Mouse (Mus musculus): Measurements from ENCODE around the gene Klc1. TPM values are rescaled to one million over a fixed set of nuclear protein-coding genes. Genes with fewer than 3 reads are reported as not detected.

The Klc1 gene
- polyA plus RNA-seq, 1 experiment: 599 TPM

DNA sequence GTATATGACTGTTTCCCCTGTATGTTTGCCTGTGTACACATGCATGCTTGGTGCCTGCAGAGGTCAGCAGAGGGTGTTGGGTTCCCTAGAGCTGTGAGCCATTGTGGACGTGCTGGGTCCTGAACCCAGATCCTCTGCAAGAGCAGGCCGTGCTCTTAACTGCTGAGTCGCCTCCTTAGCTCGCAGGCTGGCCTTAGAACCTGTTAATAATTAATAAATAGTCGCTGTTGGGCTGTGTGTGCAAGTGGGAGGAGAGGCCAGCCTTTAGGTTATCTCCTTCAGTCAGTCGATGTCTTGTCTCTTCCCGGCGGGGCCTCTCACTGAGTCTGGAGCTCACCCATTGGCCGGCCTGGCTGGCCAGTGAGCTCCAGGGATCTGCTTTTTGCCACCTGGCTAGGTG lies 58.3 kb downstream of the Klc1 start:
- TF ChIP-seq CTCF (IDR thresholded peaks at IDR 0.05; ENCODE audit: borderline replicate concordance, extremely low read depth, insufficient read depth, insufficient read length) (no peak), POLR2A (IDR thresholded peaks at IDR 0.05; ENCODE audit: borderline replicate concordance, extremely low read depth, insufficient read depth, insufficient read length, poor library complexity, severe bottlenecking) (no peak)
- no peak for DNase-seq (ENCODE audit: low read depth)

DNA sequence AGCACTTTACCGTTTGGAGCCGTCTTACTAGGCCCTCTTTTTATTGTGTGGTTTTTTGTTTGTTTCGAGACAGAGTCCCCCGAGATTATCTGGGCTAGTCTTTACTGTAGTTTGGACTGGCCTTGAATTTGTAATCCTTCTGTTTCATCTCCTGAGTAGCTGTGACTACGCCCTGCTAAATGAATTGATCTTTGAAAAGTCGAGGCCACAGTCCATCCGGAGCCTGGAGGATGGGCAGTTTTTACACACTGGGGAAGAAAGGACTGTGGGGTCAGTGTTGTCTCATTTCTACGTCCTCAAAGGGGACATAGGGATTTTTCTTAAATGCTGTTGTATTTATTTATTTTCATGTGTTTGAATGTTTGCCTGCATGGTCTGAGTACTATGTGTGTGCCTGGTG lies 59.3 kb downstream of the Klc1 start:
- no peak for DNase-seq (ENCODE audit: low read depth)
- TF ChIP-seq POLR2A (IDR thresholded peaks at IDR 0.05; ENCODE audit: borderline replicate concordance, extremely low read depth, insufficient read depth, insufficient read length, poor library complexity, severe bottlenecking) (no peak), CTCF (IDR thresholded peaks at IDR 0.05; ENCODE audit: borderline replicate concordance, extremely low read depth, insufficient read depth, insufficient read length) (no peak)

DNA sequence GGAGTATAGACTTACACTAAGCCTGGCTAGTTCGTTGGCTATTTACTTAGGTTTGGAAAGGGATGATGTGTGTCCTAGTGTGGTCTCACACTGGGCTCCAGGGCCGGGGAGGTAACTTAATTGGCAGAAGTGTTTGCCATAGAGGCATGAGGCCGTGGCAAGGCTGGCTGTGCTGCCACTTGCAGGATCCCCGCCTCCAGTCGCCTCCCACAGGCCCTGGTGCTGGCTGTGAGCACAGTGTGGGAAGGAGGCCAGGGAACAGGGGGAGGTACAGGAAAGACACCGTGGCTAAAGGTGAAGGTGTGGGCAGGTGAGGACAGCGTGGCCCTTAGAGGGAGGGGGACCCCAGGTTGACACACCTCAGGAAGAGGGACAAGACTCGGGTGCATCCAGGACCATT lies 61.3 kb downstream of the Klc1 start:
- DNase-seq (ENCODE audit: low read depth): no peak
- TF ChIP-seq POLR2A (IDR thresholded peaks at IDR 0.05; ENCODE audit: borderline replicate concordance, extremely low read depth, insufficient read depth, insufficient read length, poor library complexity, severe bottlenecking) (no peak), CTCF (IDR thresholded peaks at IDR 0.05; ENCODE audit: borderline replicate concordance, extremely low read depth, insufficient read depth, insufficient read length) (no peak)

DNA sequence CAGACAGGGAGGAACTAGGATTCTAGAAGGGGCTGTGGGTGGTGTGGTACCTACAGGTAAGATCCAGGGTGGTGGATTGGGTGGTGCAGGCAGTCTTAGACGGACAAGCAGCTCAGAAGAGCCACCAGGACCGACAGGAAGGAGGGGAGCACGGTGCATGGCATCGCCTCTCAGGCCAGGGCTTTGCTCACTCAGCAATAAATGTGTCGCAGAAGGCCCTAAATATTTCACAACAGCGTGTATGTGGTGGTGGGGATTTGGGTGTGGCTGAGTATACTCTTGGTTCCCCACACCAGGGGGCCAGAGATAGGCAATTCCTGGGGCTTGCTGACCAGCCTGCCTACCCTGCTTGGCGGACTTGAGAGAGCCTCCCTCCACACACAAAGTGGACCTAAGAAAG lies 62.1 kb downstream of the Klc1 start:
- TF ChIP-seq POLR2A (IDR thresholded peaks at IDR 0.05; ENCODE audit: borderline replicate concordance, extremely low read depth, insufficient read depth, insufficient read length, poor library complexity, severe bottlenecking) (no peak), CTCF (IDR thresholded peaks at IDR 0.05; ENCODE audit: borderline replicate concordance, extremely low read depth, insufficient read depth, insufficient read length) (no peak)
- DNase-seq (ENCODE audit: low read depth): no peak

DNA sequence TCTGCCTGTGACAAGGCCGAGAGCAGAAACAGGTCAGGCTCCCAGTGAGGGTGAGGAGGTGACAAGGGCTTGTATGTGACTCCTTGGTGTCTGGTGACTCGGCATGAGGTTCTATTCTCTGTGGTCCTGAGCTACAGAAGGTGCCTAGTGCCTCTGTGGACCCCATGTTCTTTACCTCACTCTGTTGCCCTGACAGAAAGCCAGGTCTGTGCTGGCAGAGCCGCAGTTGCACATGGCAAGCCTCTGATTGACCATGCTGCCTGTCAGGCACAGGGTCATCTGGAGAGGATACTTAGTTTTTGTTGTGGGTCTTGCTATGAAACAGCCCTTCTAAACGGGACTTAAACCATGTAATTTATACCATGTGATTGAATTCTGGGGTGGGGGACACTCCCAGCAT lies 63.3 kb downstream of the Klc1 start:
- DNase-seq (ENCODE audit: low read depth): no peak

DNA sequence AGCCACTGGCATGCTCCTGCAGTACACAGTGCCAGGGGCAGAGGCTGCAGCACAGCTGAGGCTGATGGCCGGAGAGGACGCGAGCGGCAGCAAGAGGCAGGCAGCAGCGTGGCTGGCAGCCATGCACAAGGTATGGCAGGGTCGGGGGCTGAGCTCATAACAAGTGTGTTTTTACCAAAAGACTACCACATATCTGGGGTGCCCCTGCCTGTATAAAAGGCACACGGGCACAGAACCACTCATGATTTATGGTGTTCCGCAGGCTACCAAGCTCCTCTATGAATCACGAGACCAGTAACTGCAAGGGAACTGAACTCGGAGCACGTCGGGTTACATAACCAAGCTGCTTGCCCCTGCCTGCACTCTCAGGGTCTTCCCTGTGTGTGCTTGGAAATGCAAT lies 68.9 kb downstream of the Klc1 start:
- DNase-seq (ENCODE audit: low read depth): no peak

More for the DNA sequence above, 63.3 kb downstream of the Klc1 start:
- TF ChIP-seq POLR2A (IDR thresholded peaks at IDR 0.05; ENCODE audit: borderline replicate concordance, extremely low read depth, insufficient read depth, insufficient read length, poor library complexity, severe bottlenecking) (no peak), CTCF (IDR thresholded peaks at IDR 0.05; ENCODE audit: borderline replicate concordance, extremely low read depth, insufficient read depth, insufficient read length) (no peak)

DNA sequence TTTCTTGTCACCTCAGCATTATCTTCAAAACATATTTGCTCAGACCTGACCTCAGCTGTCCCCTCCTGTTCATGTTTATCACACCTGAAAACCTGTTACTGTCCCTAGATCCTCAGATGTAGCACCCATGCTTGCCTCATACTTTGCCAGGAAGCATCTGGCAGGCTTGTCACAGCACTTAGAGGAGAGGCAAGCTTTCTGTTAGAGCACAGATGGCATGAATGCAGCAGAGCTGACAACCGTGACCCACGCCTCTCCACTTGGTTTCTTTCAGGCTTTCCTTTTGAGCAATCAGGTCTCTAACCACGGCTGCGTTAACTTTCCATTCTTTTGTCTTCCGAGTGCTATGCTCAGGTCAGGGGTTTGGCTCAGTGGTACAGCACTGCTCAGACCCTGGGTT lies 70.8 kb downstream of the Klc1 start:
- TF ChIP-seq POLR2A (IDR thresholded peaks at IDR 0.05; ENCODE audit: borderline replicate concordance, extremely low read depth, insufficient read depth, insufficient read length, poor library complexity, severe bottlenecking) (no peak), CTCF (IDR thresholded peaks at IDR 0.05; ENCODE audit: borderline replicate concordance, extremely low read depth, insufficient read depth, insufficient read length) (no peak)
- DNase-seq (ENCODE audit: low read depth): peak; percentile 77

More for the DNA sequence above, 68.9 kb downstream of the Klc1 start:
- TF ChIP-seq POLR2A (IDR thresholded peaks at IDR 0.05; ENCODE audit: borderline replicate concordance, extremely low read depth, insufficient read depth, insufficient read length, poor library complexity, severe bottlenecking) (no peak), CTCF (IDR thresholded peaks at IDR 0.05; ENCODE audit: borderline replicate concordance, extremely low read depth, insufficient read depth, insufficient read length) (no peak)

DNA sequence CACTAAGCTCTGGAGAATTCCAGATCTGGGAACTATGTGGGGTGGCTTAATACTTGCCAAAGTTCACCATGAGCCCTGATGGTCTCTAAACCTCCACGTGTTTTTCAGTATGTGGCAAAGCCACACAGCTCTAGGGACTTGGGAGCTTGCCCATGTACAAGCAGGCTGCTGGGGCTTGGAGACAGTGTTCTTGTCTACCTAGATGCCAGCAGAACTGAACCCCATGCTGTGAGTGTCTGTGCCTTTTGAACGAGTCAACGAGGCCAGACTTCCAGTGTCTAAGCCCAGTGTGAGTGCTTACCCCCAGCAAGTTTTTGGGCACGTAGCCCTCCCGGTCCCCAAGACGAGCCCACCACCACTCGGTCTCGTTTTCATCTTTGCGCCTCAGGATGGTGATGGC lies 71.3 kb downstream of the Klc1 start:
- peak; percentile 35 for DNase-seq (ENCODE audit: low read depth)
- no peak for TF ChIP-seq POLR2A (IDR thresholded peaks at IDR 0.05; ENCODE audit: borderline replicate concordance, extremely low read depth, insufficient read depth, insufficient read length, poor library complexity, severe bottlenecking)

DNA sequence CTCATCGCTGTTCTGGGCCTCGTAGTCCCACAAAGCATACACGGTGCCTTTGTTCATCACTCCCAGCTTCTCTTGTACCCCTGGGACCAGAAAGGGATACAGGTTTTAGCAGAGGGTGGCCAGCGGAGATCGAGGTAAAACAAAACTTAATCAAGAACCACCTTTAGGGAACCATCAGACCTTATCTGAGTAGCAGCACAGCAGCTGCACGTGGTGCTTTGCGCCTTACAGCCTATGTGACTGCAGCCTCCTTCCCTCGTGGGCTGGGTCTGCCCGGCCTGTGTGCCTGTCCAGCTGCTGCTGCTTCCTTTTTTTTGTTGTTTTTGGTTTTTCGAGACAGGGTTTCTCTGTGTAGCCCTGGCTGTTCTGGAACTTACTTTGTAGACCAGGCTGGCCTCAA lies 71.7 kb downstream of the Klc1 start:
- DNase-seq (ENCODE audit: low read depth): no peak
- TF ChIP-seq POLR2A (IDR thresholded peaks at IDR 0.05; ENCODE audit: borderline replicate concordance, extremely low read depth, insufficient read depth, insufficient read length, poor library complexity, severe bottlenecking): no peak
- TF ChIP-seq CTCF (IDR thresholded peaks at IDR 0.05; ENCODE audit: borderline replicate concordance, extremely low read depth, insufficient read depth, insufficient read length): no peak

DNA sequence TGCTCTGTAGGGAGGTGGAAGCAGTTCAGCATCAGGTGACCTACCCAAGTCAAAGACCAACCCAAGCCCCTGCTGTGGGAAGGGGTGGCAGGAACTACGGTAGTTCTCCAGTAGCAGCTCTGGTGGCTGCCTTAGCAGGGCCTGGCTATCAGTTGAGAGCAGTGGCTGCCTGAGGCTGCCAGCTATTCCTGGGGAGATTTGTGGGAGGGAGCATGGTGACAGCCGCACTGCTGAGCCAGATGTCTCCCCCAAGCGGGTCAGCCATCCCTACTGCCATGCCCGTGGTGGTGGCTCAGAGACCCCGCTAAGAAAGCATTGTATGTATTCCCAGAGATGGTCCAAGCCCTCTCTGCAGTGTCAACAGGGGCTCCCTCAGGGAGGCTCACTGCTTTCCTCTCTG lies 74.0 kb downstream of the Klc1 start:
- no peak for TF ChIP-seq POLR2A (IDR thresholded peaks at IDR 0.05; ENCODE audit: borderline replicate concordance, extremely low read depth, insufficient read depth, insufficient read length, poor library complexity, severe bottlenecking)
- no peak for TF ChIP-seq CTCF (IDR thresholded peaks at IDR 0.05; ENCODE audit: borderline replicate concordance, extremely low read depth, insufficient read depth, insufficient read length)
- DNase-seq (ENCODE audit: low read depth): no peak

DNA sequence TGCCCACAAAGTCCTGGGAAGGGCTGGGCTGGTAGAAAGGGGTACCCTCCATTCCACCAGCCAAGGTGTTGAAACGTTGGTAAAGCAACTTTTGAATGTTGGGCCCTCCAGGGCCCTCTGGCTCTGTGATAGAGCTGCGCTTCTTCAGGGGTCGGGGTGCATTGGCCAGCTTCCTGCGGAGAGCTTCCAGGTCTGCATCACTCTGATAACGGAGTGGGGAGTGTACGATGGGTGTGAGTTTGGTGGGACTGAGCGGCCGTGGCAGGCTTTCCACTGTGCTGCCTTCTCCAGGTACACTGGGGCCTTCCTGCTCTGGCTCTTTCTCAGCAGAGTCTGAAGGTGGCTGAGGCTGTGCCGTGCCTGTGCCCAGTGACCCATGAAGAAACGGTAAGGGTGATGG lies 74.8 kb downstream of the Klc1 start:
- no peak for TF ChIP-seq CTCF (IDR thresholded peaks at IDR 0.05; ENCODE audit: borderline replicate concordance, extremely low read depth, insufficient read depth, insufficient read length)
- TF ChIP-seq POLR2A (IDR thresholded peaks at IDR 0.05; ENCODE audit: borderline replicate concordance, extremely low read depth, insufficient read depth, insufficient read length, poor library complexity, severe bottlenecking): no peak
- no peak for DNase-seq (ENCODE audit: low read depth)

DNA sequence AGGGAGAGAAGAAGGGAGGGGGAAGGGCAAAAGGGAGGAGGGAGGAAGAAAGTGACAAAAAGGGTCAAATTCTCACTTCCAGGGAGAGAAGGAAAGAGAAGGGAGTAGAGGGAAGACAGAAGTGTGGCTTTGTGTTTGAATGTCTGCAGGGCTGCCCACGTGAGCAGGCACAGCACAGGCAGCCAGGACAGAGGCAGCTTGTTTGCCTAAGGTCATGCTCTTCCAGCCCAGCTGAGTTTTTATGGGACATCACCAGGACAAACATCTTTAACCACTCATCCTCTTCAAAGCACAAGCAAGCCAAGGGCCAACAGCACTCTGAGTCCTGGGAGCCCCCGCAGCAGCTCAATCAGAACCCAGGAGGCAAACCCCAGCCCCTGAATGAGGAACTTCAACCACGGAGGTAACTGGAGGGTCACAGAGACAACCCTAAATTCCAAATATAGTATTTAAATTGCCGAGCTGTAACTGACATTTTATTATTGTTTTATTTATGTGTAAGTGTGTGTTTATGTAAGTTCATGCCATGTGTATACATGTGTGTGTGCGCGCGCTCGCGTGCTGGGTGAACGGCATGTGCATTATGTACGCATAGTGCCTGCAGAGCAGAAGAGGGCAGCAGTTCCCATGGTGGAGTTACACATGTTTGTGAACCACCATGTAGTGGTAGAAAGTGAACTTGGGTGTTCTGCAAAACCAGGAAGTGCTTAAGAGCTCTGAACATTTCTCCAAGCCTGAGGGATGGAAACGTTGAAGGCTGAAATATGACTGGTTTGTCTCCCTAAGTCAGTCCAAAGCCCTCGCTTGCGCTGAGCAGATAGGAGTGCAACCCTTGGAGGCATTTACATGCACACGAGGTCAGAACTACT lies 84.2 kb downstream of the Klc1 start:
- no peak for DNase-seq (ENCODE audit: low read depth)
- TF ChIP-seq CTCF (IDR thresholded peaks at IDR 0.05; ENCODE audit: borderline replicate concordance, extremely low read depth, insufficient read depth, insufficient read length): no peak
- TF ChIP-seq POLR2A (IDR thresholded peaks at IDR 0.05; ENCODE audit: borderline replicate concordance, extremely low read depth, insufficient read depth, insufficient read length, poor library complexity, severe bottlenecking): no peak

All from brain, embryonic 14.5 days (tissue).